Mouse (Mus musculus) testis, adult 2 months (tissue): ENCODE data around the gene H2afz.

Experiments
- CTCF ChIP-seq: fragments of 200-500 bp; IDR thresholded peaks from 2 replicates; pipeline ENCODE4 v1.5.1; 2012; ENCODE audit warnings: low read depth, mild to moderate bottlenecking, inconsistent platforms, low read length, moderate library complexity; ENCODE audit not compliant: control insufficient read depth, insufficient read depth, insufficient replicate concordance
- POLR2A ChIP-seq: fragments of 200-500 bp; IDR thresholded peaks from 2 replicates; pipeline ENCODE4 v1.6.1; 2012; ENCODE audit warnings: low read depth, mild to moderate bottlenecking, inconsistent platforms, low read length, moderate library complexity; ENCODE audit not compliant: control insufficient read depth

GRCm38 (mm10) chr3:137891089-137891488 lies 26.8 kb downstream of the H2afz start:
- TF ChIP-seq POLR2A (no peak), CTCF (no peak)
